Mouse (Mus musculus) spleen, postnatal 4 days (tissue): Measurements from ENCODE around the gene Scd3.
"Not testable (repeated sequence)": the region's sequence is repeated elsewhere in the genome, so short reads cannot be mapped to it uniquely, and the experiment has no call there.

Experiments
- DNase-seq, 2 experiments: peaks; one replicate each; pipeline ENCODE4 v3.0.0; 2022; ENCODE audit warnings: low spot score in 2 of 2

Scd3 gene

GRCm38 (mm10) chr19:44237471-44238006 is 34.5 kb downstream of the Scd3 start:
- no peak for DNase-seq

GRCm38 (mm10) chr19:44238906-44239305 is 35.8 kb downstream of the Scd3 start:
- DNase-seq = no peak

GRCm38 (mm10) chr19:44245761-44246171 is 42.7 kb downstream of the Scd3 start:
- no peak for DNase-seq

GRCm38 (mm10) chr19:44246341-44246911 is 43.4 kb downstream of the Scd3 start:
- DNase-seq = no peak

- no peak for DNase-seq
These were observed 44.4 kb downstream of the Scd3 start for GRCm38 (mm10) chr19:44247281-44248080.

GRCm38 (mm10) chr19:44248081-44248853 is 45.2 kb downstream of the Scd3 start:
- DNase-seq = peak; percentile 92 to 94

GRCm38 (mm10) chr19:44248854-44249351 is 45.8 kb downstream of the Scd3 start:
- no peak for DNase-seq

GRCm38 (mm10) chr19:44251138-44251537 is 48.1 kb downstream of the Scd3 start:
- not testable (repeated sequence) for DNase-seq

GRCm38 (mm10) chr19:44251936-44252558 is 49.0 kb downstream of the Scd3 start:
- no peak for DNase-seq

- not testable (repeated sequence) for DNase-seq
These were observed 51.0 kb downstream of the Scd3 start for GRCm38 (mm10) chr19:44254106-44254505.

- no peak for DNase-seq
These were observed 54.4 kb downstream of the Scd3 start for GRCm38 (mm10) chr19:44257377-44257966.

GRCm38 (mm10) chr19:44259484-44259883 is 56.4 kb downstream of the Scd3 start:
- DNase-seq = no peak

GRCm38 (mm10) chr19:44260487-44260886 is 57.4 kb downstream of the Scd3 start:
- DNase-seq = no peak

GRCm38 (mm10) chr19:44261774-44262173 is 58.7 kb downstream of the Scd3 start:
- DNase-seq = no peak

GRCm38 (mm10) chr19:44263581-44263980 is 60.5 kb downstream of the Scd3 start:
- no peak for DNase-seq

GRCm38 (mm10) chr19:44264226-44264625 is 61.2 kb downstream of the Scd3 start:
- DNase-seq = no peak

GRCm38 (mm10) chr19:44265300-44265699 is 62.2 kb downstream of the Scd3 start:
- no peak for DNase-seq

- DNase-seq = no peak
These were observed 62.9 kb downstream of the Scd3 start for GRCm38 (mm10) chr19:44265911-44266337.

GRCm38 (mm10) chr19:44266458-44266823 is 63.4 kb downstream of the Scd3 start:
- no peak for DNase-seq

- peak; percentile 75 to 84 for DNase-seq
These were observed 63.9 kb downstream of the Scd3 start for GRCm38 (mm10) chr19:44266824-44267498.
